In genomic region chr2:24763115-24763557, GRCm38 (mm10) we compare ENCODE assay signal across 8 mouse cellular contexts. TPM values are rescaled to one million over a fixed set of nuclear protein-coding genes. Genes with fewer than 3 reads are reported as not detected.
DNase-seq lines count a peak whose midpoint lies in the region; ATAC-seq and TF ChIP-seq lines count a peak whose summit lies in the region.

Gene Cacna1b (minus strand): TSS chr2:24763152.

- no peaks in the 10 kb centered on the region for H3K4me1 ChIP-seq in kidney, adult 2 months (ENCODE audit: control insufficient read depth, insufficient read depth, low read length)
- peaks cover 6% of the 10 kb centered on the region for H3K4me1 ChIP-seq in intestine, embryonic 14.5 days (replicated peaks; ENCODE audit: control insufficient read depth, insufficient read depth, low read length)
- peaks cover 17% of the 10 kb centered on the region for H3K4me1 ChIP-seq in limb, embryonic 13.5 days

- no peaks in the 10 kb centered on the region for H3K9me3 ChIP-seq in intestine, embryonic 14.5 days (ENCODE audit: control insufficient read depth, low read length)
- H3K9me3 ChIP-seq in limb, embryonic 13.5 days = no peaks in the 10 kb centered on the region

- peak within 1 kb of the TSS; percentile 97 for H3K4me2 ChIP-seq in intestine, embryonic 14.5 days (ENCODE audit: low read length)
- H3K4me2 ChIP-seq in limb, embryonic 13.5 days (replicated peaks) = peak within 1 kb of the TSS; percentile 100

- TF ChIP-seq CTCF in kidney, adult 2 months (conservative IDR thresholded peaks at IDR 0.05; ENCODE audit: insufficient read depth, insufficient read length, low read depth, low read length) = no peak

- no peak within 1 kb of the TSS for H3K27ac ChIP-seq in kidney, adult 2 months (ENCODE audit: insufficient read depth, low read depth, low read length)
- no peak within 1 kb of the TSS for H3K27ac ChIP-seq in intestine, embryonic 14.5 days (ENCODE audit: low read depth)
- H3K27ac ChIP-seq in limb, embryonic 13.5 days = no peak within 1 kb of the TSS

- H3K36me3 ChIP-seq in kidney, adult 2 months (ENCODE audit: control insufficient read depth, insufficient read depth, low read length) = no peaks in the 10 kb centered on the region
- H3K36me3 ChIP-seq in intestine, embryonic 14.5 days (ENCODE audit: control insufficient read depth, insufficient read depth, low read length) = no peaks in the 10 kb centered on the region
- H3K36me3 ChIP-seq in limb, embryonic 13.5 days = no peaks in the 10 kb centered on the region

- peaks cover 5% of the 10 kb centered on the region for H3K27me3 ChIP-seq in kidney, adult 2 months (replicated peaks; ENCODE audit: control insufficient read depth, insufficient read depth, low read length)
- H3K27me3 ChIP-seq in intestine, embryonic 14.5 days (replicated peaks; ENCODE audit: control insufficient read depth, insufficient read depth, low read length) = peaks cover 19% of the 10 kb centered on the region
- H3K27me3 ChIP-seq in limb, embryonic 13.5 days = peaks cover 52% of the 10 kb centered on the region

- ATAC-seq in intestine, embryonic 14.5 days (replicated peaks; ENCODE audit: low FRiP score, low TSS enrichment, low read depth) = peak; percentile 85
- peak; percentile 91 for ATAC-seq in limb, embryonic 13.5 days (ENCODE audit: low FRiP score, low read depth)

- no peak within 1 kb of the TSS for H3K9ac ChIP-seq in intestine, embryonic 14.5 days (ENCODE audit: low read length)
- H3K9ac ChIP-seq in limb, embryonic 13.5 days = no peak within 1 kb of the TSS; the same call in 1 of the 2 replicates

- no peak for TF ChIP-seq POLR2A in kidney, adult 2 months (IDR thresholded peaks at IDR 0.05; ENCODE audit: low read depth, low read length)

- peak; percentile 3 for DNase-seq in kidney, adult 2 months
- no peak for DNase-seq in kidney, adult 11 months
- peak; percentile 97 to 98 for DNase-seq in cerebellum, postnatal 14 days
- DNase-seq in frontal cortex, postnatal 25 days (ENCODE audit: low spot score in 2 of 2) = peak; percentile 80 to 83
- peak; percentile 84 for DNase-seq in intestine, embryonic 14.5 days (ENCODE audit: low spot score)
- DNase-seq in neural tube, embryonic 10.5 days (ENCODE audit: extremely low spot score, low spot score) = peak; percentile 85
- DNase-seq in telencephalon, adult 2 months (ENCODE audit: low read depth, low spot score) = peak; percentile 70

- H3K4me3 ChIP-seq in kidney, adult 2 months (ENCODE audit: insufficient read depth, low read depth, low read length) = peak within 1 kb of the TSS; percentile 28; the same call in 1 of the 2 replicates
- peak within 1 kb of the TSS; percentile 47 for H3K4me3 ChIP-seq in intestine, embryonic 14.5 days (ENCODE audit: low read depth, low read length)
- H3K4me3 ChIP-seq in limb, embryonic 13.5 days = peak within 1 kb of the TSS; percentile 57

- WGBS in kidney, adult 2 months = 1% methylated on average over 42 of the region's 42 CpGs
- WGBS in intestine, embryonic 14.5 days = 1% methylated on average over 42 of the region's 42 CpGs
- WGBS in limb, embryonic 13.5 days = 0% methylated on average over 35 of the region's 42 CpGs

RNA-seq across cellular contexts. Expression of gene Cacna1b, which starts in this region (rescaled TPM):
- 0.03 and 1.2 TPM in 2 replicates for polyA plus RNA-seq in kidney, adult 2 months (2012; rRNA removed)
- 0.91 and 1.0 TPM in 2 replicates for polyA plus RNA-seq in intestine, embryonic 14.5 days (2014; fragmentation: Nextera tagmentation; extraction: Ambion mirVana)
- polyA plus RNA-seq in limb, embryonic 13.5 days (2015; fragmentation: Nextera tagmentation; extraction: Ambion mirVana) = 1.1 and 2.6 TPM in 2 replicates
